Mouse (Mus musculus): Measurements from ENCODE around the gene Setd1a. TPM values are rescaled to one million over a fixed set of nuclear protein-coding genes. Genes with fewer than 3 reads are reported as not detected.

Setd1a gene
- total and polyA plus RNA-seq, 3 experiments: 9.1 to 104 (median 103) TPM

- Histone ChIP-seq H3K9me3 (replicated peaks) (no peaks in the 10 kb centered on the region), H3K27me3 (ENCODE audit: insufficient read depth, low read length) (peaks cover 6% of the 10 kb centered on the region), H3K36me3 (replicated peaks) (peaks cover 34% of the 10 kb centered on the region), H3K4me3 (ENCODE audit: low read depth, low read length) (peak overlapping the region; percentile 82), H3K4me1 (ENCODE audit: insufficient read depth, low read depth, low read length) (peaks cover 34% of the 10 kb centered on the region)
- peak; percentile 76 for DNase-seq (ENCODE audit: low spot score)
- no peak for TF ChIP-seq GATA1 (IDR thresholded peaks at IDR 0.05; ENCODE audit: borderline replicate concordance, low read length)
- TF ChIP-seq CTCF (IDR thresholded peaks at IDR 0.05; ENCODE audit: low read depth, low read length): no peak
- TF ChIP-seq GATA2 (IDR thresholded peaks at IDR 0.05; ENCODE audit: borderline replicate concordance, low read depth, low read length): no peak
- no peak for TF ChIP-seq TAL1 (conservative IDR thresholded peaks at IDR 0.05; ENCODE audit: low read depth, low read length)
- no peak for TF ChIP-seq POLR2AphosphoS5 (IDR thresholded peaks at IDR 0.05; ENCODE audit: insufficient replicate concordance, low read depth, low read length)
- peak; percentile 70 for ATAC-seq (ENCODE audit: extremely low read depth, insufficient number of reproducible peaks, low FRiP score, poor library complexity, severe bottlenecking)
Measured at GRCm38 (mm10) chr7:127745652-127746493, 30.6 kb upstream of the Setd1a start.

- peak; percentile 60 for DNase-seq (ENCODE audit: low spot score)
- peak overlapping the region; percentile 82 for H3K4me3 ChIP-seq (ENCODE audit: low read depth, low read length)
- H3K36me3 ChIP-seq (replicated peaks): peaks cover 43% of the 10 kb centered on the region
- no peak for ATAC-seq (ENCODE audit: extremely low read depth, insufficient number of reproducible peaks, low FRiP score, poor library complexity, severe bottlenecking)
- H3K9me3 ChIP-seq (replicated peaks): no peaks in the 10 kb centered on the region
- H3K27me3 ChIP-seq (ENCODE audit: insufficient read depth, low read length): peaks cover 1% of the 10 kb centered on the region; the same call in 1 of the 2 replicates
- H3K4me1 ChIP-seq (ENCODE audit: insufficient read depth, low read depth, low read length): peaks cover 34% of the 10 kb centered on the region
- TF ChIP-seq GATA1 (IDR thresholded peaks at IDR 0.05; ENCODE audit: borderline replicate concordance, low read length) (no peak), GATA2 (IDR thresholded peaks at IDR 0.05; ENCODE audit: borderline replicate concordance, low read depth, low read length) (no peak), CTCF (IDR thresholded peaks at IDR 0.05; ENCODE audit: low read depth, low read length) (no peak), POLR2AphosphoS5 (IDR thresholded peaks at IDR 0.05; ENCODE audit: insufficient replicate concordance, low read depth, low read length) (no peak), TAL1 (conservative IDR thresholded peaks at IDR 0.05; ENCODE audit: low read depth, low read length) (no peak)
Measured at GRCm38 (mm10) chr7:127746494-127747491, 29.7 kb upstream of the Setd1a start.

GRCm38 (mm10) chr7:127747559-127748234, 28.8 kb upstream of the Setd1a start:
- Histone ChIP-seq H3K9me3 (replicated peaks) (no peaks in the 10 kb centered on the region), H3K4me1 (ENCODE audit: insufficient read depth, low read depth, low read length) (peaks cover 34% of the 10 kb centered on the region), H3K4me3 (ENCODE audit: low read depth, low read length) (no peak overlapping the region; the same call in 1 of the 2 replicates), H3K36me3 (replicated peaks) (peaks cover 51% of the 10 kb centered on the region), H3K27me3 (ENCODE audit: insufficient read depth, low read length) (no peaks in the 10 kb centered on the region)
- no peak for TF ChIP-seq CTCF (IDR thresholded peaks at IDR 0.05; ENCODE audit: low read depth, low read length)
- no peak for TF ChIP-seq POLR2AphosphoS5 (IDR thresholded peaks at IDR 0.05; ENCODE audit: insufficient replicate concordance, low read depth, low read length)
- TF ChIP-seq GATA2 (IDR thresholded peaks at IDR 0.05; ENCODE audit: borderline replicate concordance, low read depth, low read length): no peak
- TF ChIP-seq GATA1 (IDR thresholded peaks at IDR 0.05; ENCODE audit: borderline replicate concordance, low read length): no peak
- no peak for TF ChIP-seq TAL1 (conservative IDR thresholded peaks at IDR 0.05; ENCODE audit: low read depth, low read length)
- ATAC-seq (ENCODE audit: extremely low read depth, insufficient number of reproducible peaks, low FRiP score, poor library complexity, severe bottlenecking) (no peak), DNase-seq (ENCODE audit: low spot score) (no peak)

DNA sequence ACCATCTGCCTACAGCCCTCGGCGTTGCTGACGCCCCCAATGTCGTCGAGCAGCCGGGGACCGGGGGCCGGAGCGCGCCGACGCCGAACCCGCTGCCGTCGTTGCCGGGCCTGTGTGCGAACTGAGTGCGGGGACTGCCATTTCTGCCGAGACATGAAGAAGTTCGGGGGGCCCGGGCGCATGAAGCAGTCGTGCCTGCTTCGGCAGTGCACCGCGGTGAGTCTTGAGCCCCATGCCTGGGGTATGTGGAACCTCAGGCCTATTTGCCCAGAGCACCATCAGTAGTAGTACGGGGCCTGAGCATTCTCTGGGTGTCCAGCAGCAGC, 28.3 kb upstream of the Setd1a start:
- peaks cover 39% of the 10 kb centered on the region for H3K4me1 ChIP-seq (ENCODE audit: insufficient read depth, low read depth, low read length)
- no peaks in the 10 kb centered on the region for H3K9me3 ChIP-seq (replicated peaks)
- no peaks in the 10 kb centered on the region for H3K27me3 ChIP-seq (ENCODE audit: insufficient read depth, low read length)
- H3K36me3 ChIP-seq (replicated peaks): peaks cover 56% of the 10 kb centered on the region
- DNase-seq (ENCODE audit: low spot score) (no peak), ATAC-seq (ENCODE audit: extremely low read depth, insufficient number of reproducible peaks, low FRiP score, poor library complexity, severe bottlenecking) (no peak)
- TF ChIP-seq GATA2 (IDR thresholded peaks at IDR 0.05; ENCODE audit: borderline replicate concordance, low read depth, low read length) (no peak), GATA1 (IDR thresholded peaks at IDR 0.05; ENCODE audit: borderline replicate concordance, low read length) (no peak), CTCF (IDR thresholded peaks at IDR 0.05; ENCODE audit: low read depth, low read length) (no peak), POLR2AphosphoS5 (IDR thresholded peaks at IDR 0.05; ENCODE audit: insufficient replicate concordance, low read depth, low read length) (no peak), TAL1 (conservative IDR thresholded peaks at IDR 0.05; ENCODE audit: low read depth, low read length) (no peak)
- no peak overlapping the region for H3K4me3 ChIP-seq (ENCODE audit: low read depth, low read length)

DNA sequence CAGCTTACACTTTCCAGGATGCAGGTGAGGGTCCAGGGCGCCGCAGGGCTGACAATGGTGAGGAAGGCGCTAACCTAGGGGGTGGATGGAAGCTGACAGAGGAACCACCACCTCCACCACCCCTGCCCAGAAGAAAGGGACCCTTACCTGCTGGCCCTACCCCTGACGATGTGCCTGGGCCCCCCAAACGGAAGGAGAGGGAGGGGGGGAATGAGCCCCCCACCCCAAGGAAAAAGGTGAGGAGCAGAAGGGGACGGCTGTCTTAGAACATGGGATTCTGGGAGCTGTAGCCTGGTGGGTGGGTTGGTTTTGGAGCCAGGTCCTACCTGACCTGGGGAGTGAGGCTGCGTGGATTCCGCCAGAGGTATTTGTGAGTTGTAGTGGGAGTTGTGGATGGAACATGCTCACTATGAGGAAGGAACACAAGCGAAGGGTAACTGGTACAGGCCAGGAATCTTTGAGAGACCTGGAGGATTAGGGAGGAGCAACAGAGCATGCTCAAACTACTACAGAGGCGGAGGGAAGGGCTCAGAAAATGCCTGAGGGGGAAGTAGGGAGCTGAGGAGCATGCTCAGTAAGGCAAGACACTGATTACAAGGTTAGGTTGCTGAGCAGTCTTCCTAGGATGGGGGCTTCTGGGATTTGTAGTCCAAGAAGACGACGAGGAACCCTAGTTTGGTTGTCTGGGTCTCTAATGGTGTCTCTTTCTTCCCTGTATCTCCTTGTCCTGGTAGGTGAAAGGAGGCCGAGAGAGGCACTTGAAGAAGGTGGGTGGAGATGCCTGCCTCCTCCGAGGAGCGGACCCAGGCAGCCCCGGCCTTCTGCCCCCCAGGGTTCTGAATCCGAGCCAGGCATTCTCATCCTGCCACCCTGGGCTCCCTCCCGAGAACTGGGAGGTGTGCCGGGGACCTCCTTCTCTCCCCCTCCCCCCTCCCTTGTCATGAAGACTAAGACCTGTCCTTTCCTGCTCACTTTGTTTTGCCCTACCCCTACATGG, 26.0 kb upstream of the Setd1a start:
- TF ChIP-seq GATA1 (IDR thresholded peaks at IDR 0.05; ENCODE audit: borderline replicate concordance, low read length): no peak
- no peak for TF ChIP-seq POLR2AphosphoS5 (IDR thresholded peaks at IDR 0.05; ENCODE audit: insufficient replicate concordance, low read depth, low read length)
- TF ChIP-seq CTCF (IDR thresholded peaks at IDR 0.05; ENCODE audit: low read depth, low read length): no peak
- TF ChIP-seq GATA2 (IDR thresholded peaks at IDR 0.05; ENCODE audit: borderline replicate concordance, low read depth, low read length): no peak
- no peak for TF ChIP-seq TAL1 (conservative IDR thresholded peaks at IDR 0.05; ENCODE audit: low read depth, low read length)
- Histone ChIP-seq H3K27me3 (ENCODE audit: insufficient read depth, low read length) (no peaks in the 10 kb centered on the region), H3K36me3 (replicated peaks) (peaks cover 75% of the 10 kb centered on the region), H3K9me3 (replicated peaks) (no peaks in the 10 kb centered on the region), H3K4me3 (ENCODE audit: low read depth, low read length) (no peak overlapping the region), H3K4me1 (ENCODE audit: insufficient read depth, low read depth, low read length) (peaks cover 25% of the 10 kb centered on the region)
- DNase-seq (ENCODE audit: low spot score) (no peak), ATAC-seq (ENCODE audit: extremely low read depth, insufficient number of reproducible peaks, low FRiP score, poor library complexity, severe bottlenecking) (no peak)

All from G1E (cell line).